Mouse (Mus musculus) lung, postnatal 4 days (tissue): ENCODE data around the gene Enah.

Experiments
- DNase-seq, 2 experiments: peaks; one replicate each; pipeline ENCODE4 v3.0.0; 2021

Gene Enah

GRCm38 (mm10) chr1:182027426-182027979, 7.7 kb upstream of the Enah start:
- no peak for DNase-seq

- DNase-seq, result no peak
These were observed 7.0 kb upstream of the Enah start for GRCm38 (mm10) chr1:182026821-182027220.

GRCm38 (mm10) chr1:182026120-182026519, 6.3 kb upstream of the Enah start:
- DNase-seq, result no peak

GRCm38 (mm10) chr1:182021691-182022299, 2.0 kb upstream of the Enah start:
- peak in 1 of 2 experiments; percentile 31 for DNase-seq

GRCm38 (mm10) chr1:182020831-182021460, 1.2 kb upstream of the Enah start:
- no peak for DNase-seq

- DNase-seq, result peak in 1 of 2 experiments; percentile 27
These were observed 394 bp downstream of the Enah start for GRCm38 (mm10) chr1:182019266-182019925.

GRCm38 (mm10) chr1:182018397-182019265, 1.2 kb downstream of the Enah start:
- DNase-seq, result peak; percentile 36 to 43

- DNase-seq, result no peak
These were observed 14.0 kb downstream of the Enah start for GRCm38 (mm10) chr1:182005831-182006230.

GRCm38 (mm10) chr1:181998673-181999072, 21.1 kb downstream of the Enah start:
- DNase-seq, result no peak

- DNase-seq, result no peak
These were observed 22.0 kb downstream of the Enah start for GRCm38 (mm10) chr1:181997791-181998190.

GRCm38 (mm10) chr1:181993597-181993996, 26.2 kb downstream of the Enah start:
- no peak for DNase-seq

- DNase-seq, result no peak
These were observed 31.4 kb downstream of the Enah start for GRCm38 (mm10) chr1:181988367-181988766.

- DNase-seq, result no peak
These were observed 32.6 kb downstream of the Enah start for GRCm38 (mm10) chr1:181987226-181987625.

- DNase-seq, result no peak
These were observed 33.9 kb downstream of the Enah start for GRCm38 (mm10) chr1:181985880-181986279.

GRCm38 (mm10) chr1:181984811-181985210, 35.0 kb downstream of the Enah start:
- no peak for DNase-seq

- DNase-seq, result no peak
These were observed 39.6 kb downstream of the Enah start for GRCm38 (mm10) chr1:181980017-181980719.

- no peak for DNase-seq
These were observed 44.3 kb downstream of the Enah start for GRCm38 (mm10) chr1:181975510-181975909.

- DNase-seq, result no peak
These were observed 44.9 kb downstream of the Enah start for GRCm38 (mm10) chr1:181974897-181975296.

- no peak for DNase-seq
These were observed 54.5 kb downstream of the Enah start for GRCm38 (mm10) chr1:181965277-181965676.

GRCm38 (mm10) chr1:181963827-181964226, 56.0 kb downstream of the Enah start:
- DNase-seq, result no peak

- no peak for DNase-seq
These were observed 56.4 kb downstream of the Enah start for GRCm38 (mm10) chr1:181963351-181963750.

GRCm38 (mm10) chr1:181960383-181960782, 59.4 kb downstream of the Enah start:
- DNase-seq, result no peak
